Mouse (Mus musculus) C2C12 (cell line): ENCODE measurements around the gene Agbl3. TPM values are rescaled to one million over a fixed set of nuclear protein-coding genes. Genes with fewer than 3 reads are reported as not detected.

Experiments used
- H3K27me3 ChIP-seq: one replicate; pipeline ENCODE4 v1.6.1; 2011; ENCODE audit not compliant: control insufficient read depth, insufficient read depth, insufficient read length
- H3K36me3 ChIP-seq: one replicate; pipeline ENCODE4 v1.6.1; 2011; ENCODE audit not compliant: control insufficient read depth, insufficient read depth
- H3K4me3 ChIP-seq: one replicate; pipeline ENCODE4 v1.5.1; 2011; ENCODE audit warnings: mild to moderate bottlenecking, control low read depth; ENCODE audit not compliant: poor library complexity, insufficient read depth, severe bottlenecking
- H3K79me2 ChIP-seq: one replicate; pipeline ENCODE4 v1.6.1; 2011; ENCODE audit not compliant: control insufficient read depth, insufficient read depth
- H3K79me3 ChIP-seq: one replicate; pipeline ENCODE4 v1.6.1; 2011; ENCODE audit warnings: low read depth, control low read depth
- H3ac ChIP-seq: one replicate; pipeline ENCODE3; 2011; ENCODE audit warnings: low read depth; ENCODE audit not compliant: control insufficient read depth, insufficient read length
- CEBPB ChIP-seq: IDR thresholded peaks from one replicate; pipeline ENCODE4 v1.6.1; 2011; ENCODE audit warnings: low read depth, mild to moderate bottlenecking, control low read depth, moderate library complexity
- CTCF ChIP-seq: IDR thresholded peaks from one replicate; pipeline ENCODE4 v1.5.1; 2011; ENCODE audit not compliant: control insufficient read depth, insufficient read depth, insufficient read length
- FOSL1 ChIP-seq: IDR thresholded peaks from one replicate; pipeline ENCODE4 v1.8.0; 2011; ENCODE audit warnings: mild to moderate bottlenecking, low read length; ENCODE audit not compliant: poor library complexity, insufficient read depth, severe bottlenecking
- MAX ChIP-seq: IDR thresholded peaks from one replicate; pipeline ENCODE4 v1.6.1; 2011; ENCODE audit warnings: mild to moderate bottlenecking, control low read depth
- MYOD1 ChIP-seq: IDR thresholded peaks from one replicate; pipeline ENCODE4 v1.6.1; 2011; ENCODE audit warnings: low read depth; ENCODE audit not compliant: control insufficient read depth, insufficient read length
- MYOG ChIP-seq: IDR thresholded peaks from one replicate; pipeline ENCODE4 v1.6.1; 2011; ENCODE audit not compliant: control insufficient read depth, insufficient read length; ENCODE audit errors: extremely low read depth
- USF1 ChIP-seq: IDR thresholded peaks from one replicate; pipeline ENCODE4 v1.6.1; 2011; ENCODE audit warnings: low read depth, mild to moderate bottlenecking, control low read depth, moderate library complexity
- polyA plus RNA-seq: library from polyadenylated mRNA; unstranded; fragments of >200 nt; fragmentation: generic; extraction: Trizol; gene quantifications from one replicate; pipeline ENCODE4 v1.2.1, GENCODE M21; 2012; ENCODE audit warnings: missing spikeins

The Agbl3 gene
- polyA plus RNA-seq, 1 experiment, result 2.4 TPM

GRCm38 (mm10) chr6:34875966-34876834, 96.0 kb downstream of the Agbl3 start:
- H3K79me2 ChIP-seq, result peaks cover 23% of the 10 kb centered on the region
- peaks cover 3% of the 10 kb centered on the region for H3K79me3 ChIP-seq
- H3ac ChIP-seq, result no peak overlapping the region
- peaks cover 31% of the 10 kb centered on the region for H3K36me3 ChIP-seq
- TF ChIP-seq FOSL1, result no peak
- H3K4me3 ChIP-seq, result no peak overlapping the region
- no peaks in the 10 kb centered on the region for H3K27me3 ChIP-seq

- H3K79me2 ChIP-seq, result peaks cover 23% of the 10 kb centered on the region
- TF ChIP-seq MAX, result no peak
- TF ChIP-seq MYOD1, result no peak
- TF ChIP-seq CEBPB, result no peak
- TF ChIP-seq MYOG, result no peak
- TF ChIP-seq FOSL1, result no peak
- no peak for TF ChIP-seq CTCF
- no peak for TF ChIP-seq USF1
- H3K36me3 ChIP-seq, result peaks cover 33% of the 10 kb centered on the region
Observed at GRCm38 (mm10) chr6:34876835-34877156, 96.6 kb downstream of the Agbl3 start.

GRCm38 (mm10) chr6:34877509-34878321, 97.5 kb downstream of the Agbl3 start, which contains the start of gene Cyren:
Cyren (minus strand) TSS chr6:34878060.
- H3K79me2 ChIP-seq, result peaks cover 23% of the 10 kb centered on the region
- H3K27me3 ChIP-seq, result no peaks in the 10 kb centered on the region
- peak within 1 kb of the TSS; percentile 48 for H3K4me3 ChIP-seq
- H3K36me3 ChIP-seq, result peaks cover 42% of the 10 kb centered on the region
- no peak for TF ChIP-seq FOSL1
- TF ChIP-seq MYOG, result no peak
- TF ChIP-seq CTCF, result peak; percentile 88
- peak; percentile 22 for TF ChIP-seq MYOD1
- H3ac ChIP-seq, result peak within 1 kb of the TSS; percentile 93
- H3K79me3 ChIP-seq, result peaks cover 3% of the 10 kb centered on the region

More at GRCm38 (mm10) chr6:34876835-34877156, 96.6 kb downstream of the Agbl3 start:
- Histone ChIP-seq H3K27me3 (no peaks in the 10 kb centered on the region), H3ac (peak overlapping the region; percentile 43), H3K4me3 (peak overlapping the region; percentile 48), H3K79me3 (peaks cover 3% of the 10 kb centered on the region)

DNA sequence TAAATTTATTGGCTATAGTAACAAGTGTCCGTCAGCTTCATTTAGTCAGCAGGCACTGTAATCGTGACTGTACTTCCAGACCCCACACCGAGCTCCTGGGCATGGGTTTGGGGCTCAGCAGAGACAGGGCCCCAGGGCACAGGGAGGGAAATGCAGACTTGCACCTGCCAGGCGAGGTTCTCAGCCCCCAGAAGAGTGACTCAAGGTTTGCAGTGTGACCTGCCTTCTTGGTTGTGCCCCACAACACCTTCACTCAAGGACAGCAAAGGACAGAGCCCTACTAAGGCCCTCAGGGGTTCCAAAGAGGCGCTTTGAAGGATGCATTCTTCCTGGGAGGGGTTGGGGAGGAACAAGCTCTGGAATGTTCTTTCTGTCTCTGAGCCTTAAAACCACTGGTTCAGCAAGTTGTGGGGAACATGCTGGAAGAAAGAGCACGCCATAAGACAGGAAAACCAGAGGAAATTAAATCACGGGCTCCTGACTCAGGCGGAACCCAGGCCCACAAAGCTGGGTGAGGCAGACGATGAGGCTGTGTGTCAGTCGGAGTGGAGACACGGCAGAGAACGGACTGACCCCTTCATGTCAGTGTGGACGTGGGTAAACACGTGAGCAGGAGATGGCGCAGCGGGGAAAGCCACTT, 99.0 kb downstream of the Agbl3 start:
- Histone ChIP-seq H3K27me3 (no peaks in the 10 kb centered on the region), H3ac (no peak overlapping the region), H3K4me3 (no peak overlapping the region), H3K79me2 (peaks cover 23% of the 10 kb centered on the region), H3K36me3 (peaks cover 33% of the 10 kb centered on the region), H3K79me3 (peaks cover 3% of the 10 kb centered on the region)
- TF ChIP-seq USF1 (no peak), CEBPB (no peak), MYOG (no peak), MYOD1 (no peak), CTCF (no peak), MAX (no peak), FOSL1 (no peak)

DNA sequence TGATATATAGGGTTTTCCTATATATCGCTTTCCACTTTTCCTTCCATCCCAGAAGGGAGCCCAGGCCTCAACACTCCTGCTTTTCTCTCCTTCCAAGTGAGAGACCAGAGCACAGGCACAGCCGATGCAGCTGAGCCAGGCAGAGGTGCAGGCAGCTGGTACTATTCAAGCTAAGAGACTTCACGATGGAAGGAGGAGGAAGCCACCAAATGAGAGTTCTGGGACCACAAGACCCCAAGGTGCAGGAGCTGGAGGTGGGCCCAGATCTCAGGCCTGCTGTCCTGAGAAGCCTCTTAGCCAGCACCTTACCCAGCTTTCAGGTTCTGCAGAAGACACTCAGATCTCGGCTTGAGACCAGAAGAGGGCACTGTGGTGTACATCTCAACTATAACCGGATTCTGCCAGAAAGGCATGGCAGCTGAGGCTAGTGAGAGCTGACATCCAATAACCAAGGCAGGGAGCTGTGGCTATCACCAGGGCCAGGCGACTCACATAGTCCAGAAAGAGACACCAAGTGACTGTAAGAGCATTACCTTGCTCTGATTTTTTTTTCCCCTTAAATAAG, 99.8 kb downstream of the Agbl3 start:
- H3K79me2 ChIP-seq, result peaks cover 23% of the 10 kb centered on the region
- TF ChIP-seq CTCF (no peak), CEBPB (no peak), MYOD1 (no peak), MYOG (no peak), USF1 (no peak), MAX (no peak), FOSL1 (no peak)
- H3K36me3 ChIP-seq, result peaks cover 32% of the 10 kb centered on the region
- H3K4me3 ChIP-seq, result no peak overlapping the region
- H3ac ChIP-seq, result no peak overlapping the region
- H3K27me3 ChIP-seq, result no peaks in the 10 kb centered on the region
- peaks cover 3% of the 10 kb centered on the region for H3K79me3 ChIP-seq

DNA sequence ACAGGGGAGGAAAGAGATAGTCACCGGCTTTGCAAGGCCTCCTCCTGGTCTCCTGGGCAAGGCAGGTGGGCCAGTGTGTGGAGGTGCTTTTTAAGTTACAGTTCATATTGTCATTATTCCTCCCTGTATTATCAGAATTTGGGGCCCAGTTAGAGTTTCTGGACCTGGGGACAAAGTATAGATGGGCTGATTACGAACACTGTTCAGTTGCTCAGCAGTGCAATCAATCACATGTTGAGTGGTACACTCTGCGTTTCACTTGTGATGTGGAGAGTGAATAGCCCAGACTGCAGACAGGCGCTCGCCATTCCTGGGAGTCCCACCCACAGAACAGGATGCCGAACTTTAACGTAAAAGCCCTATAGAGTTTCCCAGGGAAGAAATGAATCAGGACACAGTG, 104.5 kb downstream of the Agbl3 start:
- Histone ChIP-seq H3K36me3 (peaks cover 28% of the 10 kb centered on the region), H3K79me2 (no peaks in the 10 kb centered on the region), H3K79me3 (no peaks in the 10 kb centered on the region), H3ac (no peak overlapping the region), H3K27me3 (no peaks in the 10 kb centered on the region), H3K4me3 (no peak overlapping the region)
- TF ChIP-seq CTCF (no peak), MAX (no peak), FOSL1 (no peak), CEBPB (no peak), MYOD1 (no peak), USF1 (no peak), MYOG (no peak)
